Mouse (Mus musculus): ENCODE data around the gene Fndc3b.

Fndc3b gene

GRCm38 (mm10) chr3:27593485-27594138 lies 117.5 kb downstream of the Fndc3b start:
- no peak for DNase-seq (ENCODE audit: extremely low spot score, low spot score)

GRCm38 (mm10) chr3:27592728-27593484 lies 118.2 kb downstream of the Fndc3b start:
- no peak for DNase-seq (ENCODE audit: extremely low spot score, low spot score)

DNA sequence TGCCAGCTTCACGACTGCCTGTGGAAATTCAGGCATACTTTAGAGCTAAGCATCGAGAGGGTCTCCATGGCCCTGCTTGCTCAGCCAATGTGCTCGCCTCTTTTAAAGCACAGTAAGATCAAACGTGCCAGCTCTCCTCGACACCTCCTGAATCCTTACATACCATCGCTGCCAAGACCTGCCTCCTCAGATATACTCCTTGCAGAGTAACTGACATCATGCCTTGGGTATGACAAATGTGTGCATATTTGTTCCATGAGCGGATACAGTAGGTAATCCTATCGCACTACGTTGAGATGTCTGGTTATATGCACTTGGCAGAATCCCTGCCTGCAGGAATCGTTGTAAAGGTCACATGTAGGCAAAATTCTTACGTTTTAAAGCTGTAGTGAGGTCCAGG lies 120.3 kb downstream of the Fndc3b start:
- DNase-seq (ENCODE audit: extremely low spot score, low spot score), result no peak

- no peak for DNase-seq (ENCODE audit: extremely low spot score, low spot score)
These were observed 121.8 kb downstream of the Fndc3b start for GRCm38 (mm10) chr3:27589305-27589704.

DNA sequence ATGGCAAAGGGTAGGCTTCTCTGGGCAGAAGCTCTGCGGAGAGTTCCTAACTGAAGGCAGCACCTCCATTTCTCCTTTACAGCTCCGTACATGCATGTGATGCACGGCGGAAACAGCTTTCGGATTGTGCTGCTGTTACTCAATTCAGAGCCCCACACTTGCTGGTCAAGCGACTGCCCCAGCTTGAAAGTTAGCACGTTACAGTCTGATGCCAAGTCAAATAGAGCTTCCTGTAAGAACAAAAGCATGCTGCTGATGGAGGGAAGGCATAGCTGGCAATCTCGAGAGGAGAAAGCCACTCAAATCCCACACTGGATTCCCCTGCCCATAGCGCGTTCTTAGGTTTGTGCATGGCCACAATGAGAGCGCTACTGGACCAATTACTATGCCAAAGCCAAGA lies 122.5 kb downstream of the Fndc3b start:
- DNase-seq (ENCODE audit: extremely low spot score, low spot score), result no peak

GRCm38 (mm10) chr3:27584607-27585605 lies 126.2 kb downstream of the Fndc3b start:
- DNase-seq (ENCODE audit: extremely low spot score, low spot score), result no peak

- DNase-seq (ENCODE audit: extremely low spot score, low spot score), result no peak
These were observed 128.9 kb downstream of the Fndc3b start for GRCm38 (mm10) chr3:27581931-27582840.

GRCm38 (mm10) chr3:27580956-27581355 lies 130.2 kb downstream of the Fndc3b start:
- DNase-seq (ENCODE audit: extremely low spot score, low spot score), result no peak

- no peak for DNase-seq (ENCODE audit: extremely low spot score, low spot score)
These were observed 131.1 kb downstream of the Fndc3b start for GRCm38 (mm10) chr3:27579894-27580613.

DNA sequence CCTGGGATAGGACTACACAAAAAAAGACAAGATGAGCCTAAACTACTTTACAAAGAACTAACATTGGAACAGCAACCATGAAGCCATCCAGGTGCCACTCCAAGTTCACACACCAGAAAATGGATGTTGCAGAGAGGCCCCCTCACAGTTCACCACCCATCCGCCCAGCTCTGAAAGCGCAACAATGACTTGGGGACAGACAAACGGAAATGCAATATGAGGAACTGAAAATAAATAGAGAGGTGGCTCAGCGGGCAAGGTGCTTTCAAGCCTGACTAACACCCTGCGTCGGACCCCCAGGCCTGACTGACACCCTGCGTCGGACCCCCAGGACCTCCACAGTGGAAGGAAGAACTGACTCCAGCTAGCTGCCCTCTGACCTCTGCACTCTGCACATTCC lies 131.9 kb downstream of the Fndc3b start:
- DNase-seq (ENCODE audit: extremely low spot score, low spot score), result no peak

GRCm38 (mm10) chr3:27577349-27578025 lies 133.6 kb downstream of the Fndc3b start:
- DNase-seq (ENCODE audit: extremely low spot score, low spot score), result no peak

- no peak for DNase-seq (ENCODE audit: extremely low spot score, low spot score)
These were observed 136.9 kb downstream of the Fndc3b start for GRCm38 (mm10) chr3:27574241-27574640.

GRCm38 (mm10) chr3:27573458-27573857 lies 137.6 kb downstream of the Fndc3b start:
- no peak for DNase-seq (ENCODE audit: extremely low spot score, low spot score)

DNA sequence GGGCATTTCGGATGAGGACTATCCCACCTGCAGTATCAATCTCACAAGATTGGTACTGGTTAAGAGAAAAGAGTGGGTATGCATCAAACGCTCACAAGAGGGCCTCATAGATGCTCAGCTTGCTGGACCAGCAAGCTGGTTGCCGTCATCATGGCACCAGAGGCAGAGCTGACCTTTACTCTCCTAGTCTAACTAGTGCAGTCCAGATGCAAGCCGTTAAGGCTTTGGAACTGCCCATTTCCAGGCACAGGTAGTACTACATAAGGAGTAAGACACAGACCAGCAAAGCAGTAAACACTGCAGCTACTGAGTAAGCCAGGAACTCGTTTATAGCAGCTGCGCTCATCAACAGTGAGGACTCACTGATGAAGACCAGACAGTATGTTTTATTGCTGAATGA lies 138.8 kb downstream of the Fndc3b start:
- DNase-seq (ENCODE audit: extremely low spot score, low spot score), result no peak

GRCm38 (mm10) chr3:27565314-27565713 lies 145.8 kb downstream of the Fndc3b start:
- DNase-seq (ENCODE audit: extremely low spot score, low spot score), result no peak

DNA sequence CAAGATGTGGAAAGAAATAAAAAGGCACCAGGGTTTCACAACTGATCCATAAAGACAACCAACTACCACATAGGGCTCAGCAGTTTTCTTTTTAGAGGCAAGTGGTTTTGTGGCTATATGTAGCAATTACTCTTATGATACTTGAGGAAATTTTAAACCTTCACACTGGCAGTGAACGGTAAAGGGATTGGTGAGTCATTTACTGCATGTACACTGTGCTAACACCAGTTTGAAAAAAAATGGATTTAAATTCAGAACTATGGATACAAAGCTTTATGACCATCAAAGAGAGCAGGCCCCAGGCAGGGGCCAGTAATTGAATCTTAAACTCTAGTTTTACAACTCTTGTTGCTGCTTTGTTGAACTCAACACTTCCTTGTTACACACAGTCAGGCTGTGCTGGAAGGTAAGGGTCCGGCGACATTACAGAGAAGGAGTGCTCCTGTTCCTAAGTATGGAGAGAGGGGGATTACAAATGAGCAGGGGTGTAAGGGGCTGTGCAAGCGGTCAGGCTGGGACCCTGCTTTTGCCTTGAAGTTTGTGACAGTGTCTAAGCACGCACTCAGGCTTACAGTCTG lies 148.0 kb downstream of the Fndc3b start:
- no peak for DNase-seq (ENCODE audit: extremely low spot score, low spot score)

GRCm38 (mm10) chr3:27562476-27562875 lies 148.6 kb downstream of the Fndc3b start:
- no peak for DNase-seq (ENCODE audit: extremely low spot score, low spot score)

- DNase-seq (ENCODE audit: extremely low spot score, low spot score), result no peak
These were observed 149.2 kb downstream of the Fndc3b start for GRCm38 (mm10) chr3:27561921-27562320.

DNA sequence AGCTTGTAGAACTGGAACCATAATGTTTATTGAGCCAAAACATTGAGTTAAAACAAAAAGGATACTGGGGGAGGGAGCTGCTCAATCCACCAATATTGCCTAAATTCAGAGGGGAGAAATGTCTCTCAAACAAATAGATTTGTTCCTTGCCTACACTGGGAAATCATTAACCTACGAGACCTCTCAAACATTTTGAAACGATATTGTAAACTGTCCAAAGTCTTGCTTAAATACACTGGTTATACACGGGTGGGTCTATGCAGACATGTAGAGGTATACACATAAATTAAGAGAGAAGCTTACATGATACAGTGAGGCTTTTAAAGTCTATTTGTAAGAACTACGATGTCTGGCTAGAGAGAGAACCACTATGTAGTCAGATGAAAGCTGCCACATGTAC lies 151.8 kb downstream of the Fndc3b start:
- no peak for DNase-seq (ENCODE audit: extremely low spot score, low spot score)

Data from neural tube, embryonic 10.5 days (tissue).